Mouse (Mus musculus) T-helper 2 cell (primary cell): ENCODE data around the gene Rab43.

Experiments
- in situ Hi-C: fragments of 300-600 bp; cut with MboI, MseI; formaldehyde crosslinking; loops from one replicate; pipeline ENCODE4 v1.15.1; 2025; ENCODE audit warnings: high pct_unique_total_duplicates

Gene Rab43

GRCm38 (mm10) chr6:87811675-87812338 lies at the start of gene Rab43:
Rab43 (minus strand) TSS chr6:87812164.
- in situ Hi-C loops, result no loop called here

DNA sequence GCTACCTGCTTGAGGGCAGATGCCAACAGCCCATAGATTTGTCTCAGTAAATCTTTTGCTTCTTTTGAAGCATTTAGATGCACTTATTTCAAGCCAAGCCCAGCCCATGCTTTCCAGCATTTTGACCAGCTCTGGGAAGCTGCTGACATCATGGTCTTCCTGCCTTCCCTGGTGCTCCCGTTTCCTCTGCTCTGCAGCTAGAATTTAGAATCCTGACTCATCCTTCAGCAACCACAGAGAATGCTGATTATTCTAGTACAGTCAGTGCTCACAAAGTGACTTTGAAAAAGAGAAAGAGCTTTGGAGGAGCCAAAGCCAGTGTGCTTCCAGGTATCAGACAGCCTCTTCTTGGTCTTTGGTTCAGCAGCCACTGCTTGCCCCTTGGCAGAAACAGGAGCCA lies 45.1 kb upstream of the Rab43 start:
- in situ Hi-C loops, result no loop called here

- in situ Hi-C loops, result no loop called here
Measured at GRCm38 (mm10) chr6:87853446-87853845, 41.5 kb upstream of the Rab43 start.

GRCm38 (mm10) chr6:87851871-87852270 lies 39.9 kb upstream of the Rab43 start:
- in situ Hi-C loops, result no loop called here

- in situ Hi-C loops, result no loop called here
Measured at GRCm38 (mm10) chr6:87850900-87851614, 39.1 kb upstream of the Rab43 start, which contains the start of gene Cnbp. Cnbp (minus strand) TSS chr6:87851106.

DNA sequence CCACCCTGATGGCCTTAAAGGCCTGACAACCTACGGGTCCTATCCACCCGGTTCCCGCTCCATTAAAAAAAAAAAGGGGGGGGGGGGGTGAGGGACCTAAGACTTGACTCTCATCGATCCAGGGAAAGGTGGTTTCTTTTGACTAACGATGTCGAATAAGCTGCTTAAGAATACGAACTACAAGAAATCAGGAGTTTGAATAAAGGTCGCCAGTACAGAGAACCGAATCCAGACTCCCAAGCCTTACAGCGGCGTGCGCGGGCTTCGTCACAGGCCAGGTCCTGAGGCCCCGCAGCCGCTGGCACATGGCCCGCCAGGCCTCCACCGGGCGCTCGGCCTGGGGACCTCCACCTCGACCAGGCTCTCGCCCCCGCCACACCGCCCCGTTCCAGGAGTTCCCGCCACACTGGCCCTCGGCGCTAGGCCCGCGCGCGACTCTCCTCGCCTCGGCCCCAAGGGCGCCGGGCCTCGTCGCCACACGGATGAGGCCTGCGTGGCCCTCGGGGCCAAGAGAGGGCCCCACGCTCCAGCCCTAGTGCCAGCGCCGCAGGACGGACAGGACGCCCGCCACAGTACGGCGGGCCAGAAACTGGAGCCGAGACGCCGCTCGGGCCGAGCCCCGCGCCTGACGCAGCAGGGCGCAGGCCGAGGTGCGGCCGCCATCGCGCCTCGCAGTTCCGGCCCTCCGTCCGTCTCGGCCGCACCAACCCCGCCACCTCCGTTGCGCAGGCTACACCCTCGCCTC lies 38.4 kb upstream of the Rab43 start:
- in situ Hi-C loops, result no loop called here

GRCm38 (mm10) chr6:87849780-87850154 lies 37.8 kb upstream of the Rab43 start:
- in situ Hi-C loops, result no loop called here

DNA sequence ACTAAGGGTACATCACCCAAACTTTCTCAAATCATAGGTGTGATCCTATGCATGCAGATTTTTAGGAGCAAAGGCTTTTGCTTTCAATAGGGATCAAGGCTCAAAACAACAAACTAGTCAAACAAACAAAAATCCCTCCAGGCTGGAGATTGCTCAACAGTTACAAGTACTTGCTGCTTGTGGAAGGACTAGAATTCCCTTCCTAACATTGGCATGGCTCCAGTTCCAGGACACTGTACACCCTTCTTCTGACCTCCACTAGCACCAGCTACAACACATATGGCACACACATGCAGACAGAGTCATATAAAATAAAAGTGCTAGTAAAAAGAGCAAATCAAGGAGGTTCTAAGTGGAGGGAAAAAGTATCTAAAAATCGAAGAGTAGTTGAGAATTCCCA lies 34.8 kb upstream of the Rab43 start:
- in situ Hi-C loops, result no loop called here

DNA sequence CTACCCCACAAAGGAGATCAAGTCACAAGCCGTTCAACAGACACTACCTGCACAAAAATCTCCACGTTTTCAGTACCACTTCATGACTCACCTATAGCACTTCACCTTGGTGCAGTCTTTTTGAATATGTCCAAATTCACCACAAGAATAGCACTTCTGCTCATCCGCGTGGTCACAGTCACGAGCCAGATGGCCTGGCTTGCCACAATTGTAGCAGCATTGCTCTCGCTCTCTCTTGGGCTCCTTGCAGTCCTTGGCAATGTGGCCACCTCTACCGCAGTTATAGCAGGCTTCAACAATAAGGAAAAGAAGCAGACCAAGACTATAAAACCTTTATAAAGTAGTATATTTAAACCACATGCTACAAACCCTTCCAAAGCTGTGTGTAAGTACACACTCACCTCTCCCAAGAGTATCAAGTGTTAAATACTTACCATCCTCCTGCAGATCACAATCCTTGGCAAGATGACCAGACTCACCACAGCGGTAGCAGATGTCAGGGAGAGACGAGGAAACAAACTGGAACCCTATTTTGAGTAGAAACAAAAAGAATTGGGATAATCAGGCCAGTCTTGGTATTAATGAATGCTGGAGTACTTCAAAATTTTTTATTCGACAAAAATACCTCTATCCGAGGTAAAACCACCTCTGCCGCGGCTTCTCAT lies 33.2 kb upstream of the Rab43 start:
- in situ Hi-C loops, result no loop called here

DNA sequence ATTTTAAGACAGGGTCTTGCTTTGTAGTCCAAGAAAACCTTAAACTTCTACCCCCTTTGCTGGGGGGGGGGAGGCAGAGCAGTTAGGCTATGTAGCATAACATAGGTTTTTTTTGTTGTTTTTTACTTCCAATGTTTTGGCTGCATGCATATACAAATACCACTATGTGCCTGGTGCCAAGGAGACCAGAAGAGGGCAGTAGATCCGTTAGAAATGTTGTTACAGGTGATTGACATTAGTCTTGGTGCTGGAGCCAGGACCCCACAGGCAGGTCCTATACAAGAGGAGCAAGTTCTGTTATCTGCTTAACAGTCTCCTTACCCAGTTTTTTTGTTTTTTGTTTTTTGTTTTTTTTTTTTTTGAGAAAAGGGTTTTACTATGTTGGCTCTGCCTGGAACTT lies 30.3 kb upstream of the Rab43 start:
- in situ Hi-C loops, result no loop called here

- in situ Hi-C loops, result no loop called here
Measured at GRCm38 (mm10) chr6:87841635-87842034, 29.7 kb upstream of the Rab43 start.

- in situ Hi-C loops, result no loop called here
Measured at GRCm38 (mm10) chr6:87839797-87840341, 27.9 kb upstream of the Rab43 start.

- in situ Hi-C loops, result no loop called here
Measured at GRCm38 (mm10) chr6:87838551-87839197, 26.7 kb upstream of the Rab43 start, which contains the start of gene Isy1. Isy1 (minus strand) TSS chr6:87838798.

DNA sequence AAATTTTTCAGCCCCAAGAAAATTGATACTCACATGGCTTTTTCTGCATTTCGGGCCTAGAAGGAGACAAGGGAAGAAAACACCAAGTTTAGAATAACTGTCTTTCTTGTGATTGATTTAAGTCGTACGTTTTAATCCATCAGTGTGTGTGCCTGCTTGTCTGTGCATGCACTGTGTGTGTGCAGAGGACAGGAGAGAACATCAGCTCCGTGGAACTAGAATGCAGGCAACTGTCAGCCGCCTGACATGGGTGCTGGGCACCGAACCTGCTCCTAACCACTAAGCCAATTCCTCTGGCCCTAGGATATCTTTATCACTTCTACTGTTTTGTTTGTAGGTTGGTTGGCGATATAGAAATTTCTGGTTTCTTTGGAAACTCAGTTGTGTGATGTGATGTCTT lies 23.7 kb upstream of the Rab43 start, which contains the start of gene Gm45140:
Gene Gm45140, minus strand, starts transcription at position 101 of the 400 bp plus-strand sequence.
- in situ Hi-C loops, result no loop called here

DNA sequence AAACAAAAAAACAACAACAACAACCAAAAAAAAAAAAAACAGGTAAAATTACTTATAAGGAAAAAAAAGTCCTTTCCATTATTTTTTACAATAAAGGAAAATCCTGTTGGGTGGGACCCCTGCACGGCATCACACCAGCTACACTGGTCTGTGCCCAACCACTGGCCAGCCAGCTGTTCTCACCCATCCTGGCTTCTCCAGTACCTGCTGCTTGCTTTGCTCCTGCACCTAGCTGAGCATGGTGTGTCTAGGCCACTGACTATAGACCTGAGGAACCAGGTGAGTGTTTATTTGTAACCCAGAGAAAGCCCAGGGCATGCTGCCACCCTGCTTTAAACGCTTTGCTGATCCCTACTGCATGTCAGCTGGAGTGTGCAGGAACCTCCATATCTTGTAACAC lies 8.4 kb upstream of the Rab43 start:
- in situ Hi-C loops, result no loop called here

DNA sequence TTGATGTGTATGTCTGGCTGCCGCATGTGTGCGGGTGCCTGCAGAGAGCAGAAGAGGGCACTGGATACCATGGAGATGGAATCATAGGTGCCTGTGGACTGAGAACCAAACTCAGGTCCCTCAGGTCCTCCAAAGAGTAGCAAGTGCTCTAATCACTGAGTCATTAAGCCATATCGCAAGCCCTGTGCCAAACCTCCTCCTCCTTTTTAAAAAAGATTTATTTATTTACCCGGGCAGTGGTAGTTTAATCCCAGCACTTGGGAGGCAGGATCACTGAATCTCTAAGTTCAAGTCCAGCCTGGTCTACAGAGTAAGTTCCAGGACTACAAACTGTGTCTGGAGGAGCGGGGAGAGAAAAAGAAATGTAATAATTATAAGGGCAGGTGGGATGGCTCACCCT lies 2.5 kb upstream of the Rab43 start:
- in situ Hi-C loops, result no loop called here

DNA sequence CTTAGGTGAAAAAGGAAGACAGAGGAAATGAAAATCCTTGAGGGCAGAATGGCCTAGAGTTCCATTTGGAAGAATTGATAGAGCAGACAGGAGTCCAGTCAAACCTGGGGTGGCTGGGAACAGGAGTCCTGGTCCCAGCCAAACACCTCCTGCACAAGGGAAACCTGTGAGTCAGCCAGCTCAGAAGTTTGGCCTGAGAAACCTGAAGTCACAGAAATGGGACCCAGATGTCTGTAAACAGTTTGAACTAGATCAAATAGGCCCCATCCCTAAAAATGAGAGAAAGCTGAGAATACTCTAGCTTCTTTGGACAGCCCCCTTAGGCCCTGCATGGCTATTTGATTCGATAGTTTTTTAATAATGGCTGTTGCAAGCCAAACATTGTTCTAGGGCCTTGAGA lies 692 bp upstream of the Rab43 start:
- in situ Hi-C loops, result no loop called here

DNA sequence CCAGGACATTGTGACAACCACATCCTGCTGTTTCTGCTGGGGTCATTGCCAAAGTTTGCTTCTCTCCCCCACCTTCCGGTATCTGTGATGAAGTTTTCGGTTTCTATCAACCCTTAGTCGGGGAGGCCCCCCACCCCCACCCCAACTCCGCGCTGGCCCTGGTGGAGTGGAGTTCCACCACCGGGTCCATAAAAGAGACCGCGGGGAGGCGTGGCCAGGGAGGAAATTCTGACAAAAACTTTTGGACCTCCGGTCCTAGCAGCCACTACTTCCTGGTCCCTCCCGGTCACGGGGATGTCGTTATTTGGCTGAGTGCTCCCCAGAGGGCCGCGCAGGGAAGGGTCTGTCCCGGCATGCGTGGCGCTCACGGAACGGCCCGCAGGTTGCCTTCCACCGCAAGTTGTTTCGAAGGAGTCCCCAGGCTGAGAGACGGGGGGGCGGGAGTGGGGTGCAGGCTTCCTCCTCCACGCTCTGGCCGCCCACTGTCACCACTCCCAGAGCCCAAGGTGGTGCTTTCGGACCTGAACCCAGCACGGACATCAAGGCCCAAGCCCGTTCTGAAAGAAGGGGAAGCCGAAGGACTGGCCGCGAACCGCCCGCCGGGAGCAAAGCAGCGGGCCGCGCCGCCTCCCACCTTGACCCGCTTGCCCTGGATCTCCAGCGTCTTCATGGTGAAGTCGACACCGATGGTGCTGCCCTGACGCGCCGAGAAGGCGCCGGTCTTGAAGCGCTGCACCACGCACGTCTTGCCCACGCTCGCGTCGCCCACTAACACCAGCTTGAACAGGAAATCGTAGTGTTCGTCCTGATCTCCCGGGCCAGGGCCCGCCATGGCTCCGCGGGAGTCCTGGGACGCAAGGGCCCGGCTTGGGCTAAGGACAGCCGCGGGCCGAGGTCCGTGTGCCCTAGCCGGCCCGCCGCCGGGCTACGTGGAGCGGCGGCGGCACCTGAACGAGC lies 973 bp downstream of the Rab43 start:
- in situ Hi-C loops, result no loop called here

GRCm38 (mm10) chr6:87810311-87810710 lies 1.7 kb downstream of the Rab43 start:
- in situ Hi-C loops, result no loop called here

DNA sequence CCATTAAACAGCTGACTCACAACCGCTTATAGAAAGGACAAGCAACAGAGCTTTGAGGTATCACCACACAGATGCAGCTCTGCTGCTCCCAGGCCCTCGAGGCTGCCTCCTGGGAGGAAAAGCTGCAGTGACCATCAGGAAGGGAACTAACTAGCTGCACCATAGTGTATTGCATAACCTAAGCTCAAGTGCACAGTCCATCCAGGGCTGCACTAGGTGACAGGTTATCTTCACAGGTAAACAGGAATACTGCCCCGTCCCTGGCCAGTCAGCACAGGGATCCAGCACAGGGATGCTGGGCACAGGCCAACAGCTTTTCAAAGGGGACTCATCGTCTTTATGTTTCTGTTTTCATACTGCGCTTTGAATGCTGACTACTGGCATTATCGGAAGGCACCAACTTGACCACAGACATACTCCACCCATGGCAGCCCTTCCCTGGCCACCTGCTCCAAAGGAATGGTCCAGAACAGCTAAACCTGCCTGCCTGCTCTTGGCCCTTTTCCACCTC lies 2.3 kb downstream of the Rab43 start:
- in situ Hi-C loops, result loop anchor here (5.0 to 10.0 kb wide), 2 partner anchors 47 to 345 kb away; no protein-coding TSS in a partner anchor
